Mouse (Mus musculus) CH12.LX (cell line): Measurements from ENCODE around the gene Etl4.

Experiments used
- CHD2 ChIP-seq: IDR thresholded peaks from 2 replicates; pipeline ENCODE4 v1.6.1; 2011; ENCODE audit warnings: low read length, improper control_type of control experiment
- CTCF ChIP-seq, 2 experiments: IDR thresholded peaks in 1 of 2; conservative IDR thresholded peaks in 1 of 2; 2 replicates each; pipeline ENCODE4 v1.5.1; 2011 to 2012; ENCODE audit warnings: low read depth in 2 of 2, low read length in 2 of 2, improper control_type of control experiment in 1 of 2, inconsistent platforms in 1 of 2, mild to moderate bottlenecking in 1 of 2, moderate library complexity in 1 of 2
- ELF1 ChIP-seq: IDR thresholded peaks from 2 replicates; pipeline ENCODE4 v1.6.1; 2014; ENCODE audit warnings: low read depth, mild to moderate bottlenecking, inconsistent platforms, low read length, improper control_type of control experiment
- ETS1 ChIP-seq: conservative IDR thresholded peaks from 2 replicates; pipeline ENCODE4 v1.6.1; 2012; ENCODE audit warnings: low read depth, mild to moderate bottlenecking, inconsistent platforms, low read length, improper control_type of control experiment, moderate library complexity
- MEF2A ChIP-seq: IDR thresholded peaks from 2 replicates; pipeline ENCODE4 v1.6.1; 2014; ENCODE audit warnings: low read depth, mild to moderate bottlenecking, inconsistent platforms, low read length, improper control_type of control experiment, borderline replicate concordance
- POLR2A ChIP-seq: IDR thresholded peaks from 2 replicates; pipeline ENCODE4 v1.6.1; 2011; ENCODE audit warnings: low read depth, mild to moderate bottlenecking, improper control_type of control experiment, low read length
- POLR2AphosphoS2 ChIP-seq: IDR thresholded peaks from 2 replicates; pipeline ENCODE4 v1.6.1; 2011; ENCODE audit warnings: low read depth, low read length, improper control_type of control experiment
- RAD21 ChIP-seq: IDR thresholded peaks from 2 replicates; pipeline ENCODE4 v1.6.1; 2011; ENCODE audit warnings: low read depth, mild to moderate bottlenecking, low read length, improper control_type of control experiment, moderate library complexity
- RCOR1 ChIP-seq: conservative IDR thresholded peaks from 2 replicates; pipeline ENCODE4 v1.6.1; 2012; ENCODE audit warnings: low read depth, mild to moderate bottlenecking, inconsistent platforms, low read length, improper control_type of control experiment
- SIN3A ChIP-seq: IDR thresholded peaks from 2 replicates; pipeline ENCODE4 v1.6.1; 2012; ENCODE audit warnings: low read length, improper control_type of control experiment, inconsistent platforms
- TBP ChIP-seq: conservative IDR thresholded peaks from 2 replicates; pipeline ENCODE4 v1.6.1; 2011; ENCODE audit warnings: low read depth, low read length, improper control_type of control experiment
- ZKSCAN1 ChIP-seq: IDR thresholded peaks from 2 replicates; pipeline ENCODE4 v1.6.1; 2012; ENCODE audit warnings: low read depth, inconsistent platforms, low read length, improper control_type of control experiment, borderline replicate concordance
- ZMIZ1 ChIP-seq: IDR thresholded peaks from 2 replicates; pipeline ENCODE4 v1.6.1; 2012; ENCODE audit warnings: low read depth, mild to moderate bottlenecking, inconsistent platforms, low read length, improper control_type of control experiment

- TF ChIP-seq ETS1, result no peak
- TF ChIP-seq POLR2A, result no peak
- peak; percentile 86 to 93 for TF ChIP-seq CTCF (conservative IDR thresholded peaks at IDR 0.05 in 1 of 2, IDR thresholded peaks at IDR 0.05 in 1 of 2; ENCODE audit: low read depth in 2 of 2, low read length in 2 of 2)
- no peak for TF ChIP-seq CHD2
- TF ChIP-seq TBP, result no peak
- TF ChIP-seq ZMIZ1, result no peak
- peak; percentile 77 for TF ChIP-seq RAD21
- TF ChIP-seq POLR2AphosphoS2, result no peak
- no peak for TF ChIP-seq MEF2A
- no peak for TF ChIP-seq ELF1
- no peak for TF ChIP-seq SIN3A
- no peak for TF ChIP-seq ZKSCAN1
- no peak for TF ChIP-seq RCOR1
These were observed 763.4 kb downstream of the Etl4 start for GRCm38 (mm10) chr2:20672803-20673603.
